Mouse (Mus musculus): ENCODE data around the gene Clasp1.

DNA sequence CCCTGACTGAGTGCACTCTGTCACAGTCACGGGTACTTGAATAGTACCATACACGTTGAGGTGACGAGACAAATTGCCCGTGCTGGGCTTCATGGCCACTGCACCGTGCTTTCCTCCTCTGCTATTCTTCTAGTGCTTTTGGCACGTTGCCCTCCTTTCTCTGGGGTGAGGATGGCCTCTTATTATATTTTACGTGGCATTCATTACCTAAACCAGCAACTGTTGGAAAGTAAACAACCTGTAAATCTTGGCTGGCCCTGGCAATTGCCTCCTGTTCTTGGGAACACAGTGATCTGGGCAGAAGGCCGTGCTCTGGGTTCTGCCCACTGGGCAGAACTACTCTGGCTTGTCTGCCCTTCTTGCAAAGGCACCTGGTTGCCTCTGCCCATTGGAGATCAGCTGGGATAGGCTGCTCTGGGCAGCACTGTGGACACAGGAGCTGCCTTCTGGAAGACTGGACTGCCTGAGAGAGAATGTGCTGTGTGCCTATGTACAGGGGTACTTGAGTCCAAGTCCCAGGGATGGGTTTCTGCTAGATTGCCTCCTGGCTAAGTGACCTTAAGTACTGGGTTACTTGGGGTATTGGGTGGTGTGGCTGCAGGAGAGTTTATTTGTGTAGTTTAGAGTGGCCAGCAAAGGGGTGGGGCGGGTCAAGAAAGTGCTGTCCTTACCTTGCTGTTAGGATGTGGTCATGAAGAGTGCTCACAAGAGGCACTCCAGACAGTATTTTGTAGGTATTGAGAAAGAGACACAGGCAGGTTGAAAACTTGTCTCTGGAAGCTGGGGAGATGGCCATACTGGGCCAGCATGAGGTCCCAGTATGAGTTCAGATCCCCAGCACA lies 254.5 kb downstream of the Clasp1 start:
- TF ChIP-seq CTCF (IDR thresholded peaks at IDR 0.05; ENCODE audit: extremely low read depth, insufficient read depth, insufficient read length, insufficient replicate concordance) = no peak
- no peak for TF ChIP-seq POLR2A (IDR thresholded peaks at IDR 0.05; ENCODE audit: low read depth, low read length)

Data from spleen, adult 2 months (tissue).